Mouse (Mus musculus) bone marrow macrophage, adult 2 months (primary cell): ENCODE measurements around the gene Ss18l2.

Source experiments
- CTCF ChIP-seq: IDR thresholded peaks from 2 replicates; pipeline ENCODE4 v1.5.1; 2012; ENCODE audit warnings: low read depth, mild to moderate bottlenecking, low read length, moderate library complexity
- POLR2A ChIP-seq: IDR thresholded peaks from 2 replicates; pipeline ENCODE4 v1.6.1; 2012; ENCODE audit warnings: mild to moderate bottlenecking, low read depth, low read length, borderline replicate concordance

DNA sequence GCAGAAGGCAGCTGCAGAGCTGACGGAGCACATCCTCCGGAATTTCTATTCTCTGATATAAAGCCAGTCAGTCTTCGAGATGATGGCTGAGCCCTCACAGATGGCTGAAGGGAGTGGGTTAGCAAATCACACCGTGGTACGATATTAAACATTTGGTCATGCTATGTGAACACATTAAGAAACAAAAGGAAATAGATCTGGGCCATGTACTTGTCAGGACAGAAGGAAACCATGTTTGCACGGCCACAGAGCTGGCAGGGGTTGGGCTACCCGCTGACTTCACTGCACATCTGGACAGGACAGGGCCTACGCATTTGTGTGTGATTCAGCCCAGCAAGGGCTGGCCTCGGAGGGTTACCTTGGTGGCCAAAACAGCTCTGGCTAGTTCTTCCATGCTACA is 13.5 kb upstream of the Ss18l2 start:
- TF ChIP-seq CTCF (no peak), POLR2A (no peak)
